Mouse (Mus musculus) forebrain, embryonic 12.5 days (tissue): ENCODE measurements around the gene Pnpla1. TPM values are rescaled to one million over a fixed set of nuclear protein-coding genes. Genes with fewer than 3 reads are reported as not detected.

Source experiments
- ATAC-seq: fragments of 200-750 bp; cut with Nextera tagmentation; 2 replicates; pipeline ENCODE4 v1.8.0; 2017; ENCODE audit warnings: moderate TSS enrichment; ENCODE audit not compliant: low FRiP score
- H3K27ac ChIP-seq: fragments of 300-500 bp; sonication (generic); 2 replicates; pipeline ENCODE4 v1.5.1; 2016; ENCODE audit warnings: mild to moderate bottlenecking
- H3K27me3 ChIP-seq: fragments of 300-500 bp; sonication (generic); 2 replicates; pipeline ENCODE4 v1.6.1; 2016; ENCODE audit warnings: mild to moderate bottlenecking
- H3K36me3 ChIP-seq: fragments of 300-500 bp; sonication (generic); replicated peaks from 2 replicates; pipeline ENCODE4 v1.6.1; 2016; ENCODE audit warnings: mild to moderate bottlenecking
- H3K4me1 ChIP-seq: fragments of 300-500 bp; sonication (generic); 2 replicates; pipeline ENCODE4 v1.6.1; 2016
- H3K4me2 ChIP-seq: fragments of 300-500 bp; sonication (generic); 2 replicates; pipeline ENCODE4 v1.6.1; 2016; ENCODE audit warnings: mild to moderate bottlenecking, moderate library complexity
- H3K4me3 ChIP-seq: fragments of 300-500 bp; sonication (generic); replicated peaks from 2 replicates; pipeline ENCODE4 v1.5.1; 2016; ENCODE audit warnings: mild to moderate bottlenecking
- H3K9ac ChIP-seq: fragments of 300-500 bp; sonication (generic); 2 replicates; pipeline ENCODE4 v1.6.1; 2016; ENCODE audit warnings: mild to moderate bottlenecking
- H3K9me3 ChIP-seq: fragments of 300-500 bp; sonication (generic); 2 replicates; pipeline ENCODE4 v1.6.1; 2016
- WGBS: fragments of 180-500 bp; shearing (Covaris S2); methylation state at CpG from one replicate; pipeline ENCODE4 v1.1.7; 2016; 5-methylcytosine and 5-hydroxymethylcytosine counted together
- polyA plus RNA-seq: library from polyadenylated mRNA; unstranded; fragments of >200 nt; fragmentation: Nextera tagmentation; extraction: Ambion mirVana; gene quantifications from 2 replicates; pipeline ENCODE4 v1.2.1, GENCODE M21; 2016

The Pnpla1 gene
- polyA plus RNA-seq, 1 experiment from 2014 or later: not detected

- 58% methylated on average over 12 of the region's 12 CpGs for WGBS
- Histone ChIP-seq H3K4me3 (no peak within 1 kb of the TSS), H3K36me3 (no peaks in the 10 kb centered on the region), H3K4me1 (no peaks in the 10 kb centered on the region), H3K27me3 (peaks cover 4% of the 10 kb centered on the region), H3K9ac (no peak within 1 kb of the TSS), H3K27ac (no peak within 1 kb of the TSS), H3K4me2 (no peak within 1 kb of the TSS), H3K9me3 (no peaks in the 10 kb centered on the region)
- no peak for ATAC-seq
Observed at GRCm38 (mm10) chr17:28915060-28915628, 56.9 kb downstream of the Pnpla1 start, which contains the start of gene 4930539E08Rik. Gene 4930539E08Rik (minus strand): TSS chr17:28915324.

GRCm38 (mm10) chr17:28916520-28916919, 58.3 kb downstream of the Pnpla1 start:
- no peak for ATAC-seq
- Histone ChIP-seq H3K36me3 (no peaks in the 10 kb centered on the region), H3K9me3 (no peaks in the 10 kb centered on the region), H3K27ac (no peak overlapping the region), H3K27me3 (no peaks in the 10 kb centered on the region), H3K4me1 (no peaks in the 10 kb centered on the region), H3K9ac (no peak overlapping the region), H3K4me2 (no peak overlapping the region), H3K4me3 (no peak overlapping the region)
- 88% methylated on average over 1 of the region's 1 CpGs for WGBS

- H3K9ac ChIP-seq: no peak overlapping the region
- peaks cover 4% of the 10 kb centered on the region; the same call in 1 of the 2 replicates for H3K27me3 ChIP-seq
- no peaks in the 10 kb centered on the region for H3K36me3 ChIP-seq
- no peak overlapping the region for H3K4me3 ChIP-seq
- 0 out of 2 replicates have a peak, but pooled peaks cover 3% of the 10 kb centered on the region for H3K4me1 ChIP-seq
- WGBS: 72% methylated on average over 8 of the region's 8 CpGs
- H3K4me2 ChIP-seq: no peak overlapping the region
- no peak for ATAC-seq
- H3K27ac ChIP-seq: no peak overlapping the region
- H3K9me3 ChIP-seq: no peaks in the 10 kb centered on the region
Observed at GRCm38 (mm10) chr17:28921086-28921485, 62.9 kb downstream of the Pnpla1 start.

- no peak overlapping the region for H3K9ac ChIP-seq
- no peak overlapping the region for H3K4me3 ChIP-seq
- H3K36me3 ChIP-seq: no peaks in the 10 kb centered on the region
- no peak overlapping the region for H3K27ac ChIP-seq
- 78% methylated on average over 6 of the region's 6 CpGs for WGBS
- H3K4me2 ChIP-seq: no peak overlapping the region
- H3K4me1 ChIP-seq: 0 out of 2 replicates have a peak, but pooled peaks cover 3% of the 10 kb centered on the region
- H3K9me3 ChIP-seq: no peaks in the 10 kb centered on the region
- peaks cover 4% of the 10 kb centered on the region; the same call in 1 of the 2 replicates for H3K27me3 ChIP-seq
- ATAC-seq: no peak
Observed at GRCm38 (mm10) chr17:28922096-28922495, 63.9 kb downstream of the Pnpla1 start.

- Histone ChIP-seq H3K27me3 (peaks cover 4% of the 10 kb centered on the region; the same call in 1 of the 2 replicates), H3K9me3 (no peaks in the 10 kb centered on the region), H3K4me2 (no peak overlapping the region), H3K36me3 (no peaks in the 10 kb centered on the region), H3K4me1 (peaks cover 4% of the 10 kb centered on the region), H3K27ac (no peak overlapping the region), H3K4me3 (no peak overlapping the region), H3K9ac (no peak overlapping the region)
- 86% methylated on average over 8 of the region's 8 CpGs for WGBS
- ATAC-seq: no peak
Observed at GRCm38 (mm10) chr17:28924957-28925595, 66.9 kb downstream of the Pnpla1 start.

GRCm38 (mm10) chr17:28926380-28926779, 68.2 kb downstream of the Pnpla1 start:
- 18% methylated on average over 13 of the region's 13 CpGs for WGBS
- Histone ChIP-seq H3K9ac (no peak overlapping the region), H3K4me2 (no peak overlapping the region), H3K4me3 (no peak overlapping the region), H3K27me3 (peaks cover 4% of the 10 kb centered on the region; the same call in 1 of the 2 replicates), H3K9me3 (no peaks in the 10 kb centered on the region), H3K36me3 (no peaks in the 10 kb centered on the region), H3K4me1 (peaks cover 13% of the 10 kb centered on the region), H3K27ac (no peak overlapping the region)
- ATAC-seq: no peak

- no peak overlapping the region for H3K27ac ChIP-seq
- no peaks in the 10 kb centered on the region for H3K36me3 ChIP-seq
- H3K9me3 ChIP-seq: no peaks in the 10 kb centered on the region
- H3K4me3 ChIP-seq: no peak overlapping the region
- peaks cover 4% of the 10 kb centered on the region; the same call in 1 of the 2 replicates for H3K27me3 ChIP-seq
- H3K4me2 ChIP-seq: no peak overlapping the region
- peaks cover 13% of the 10 kb centered on the region for H3K4me1 ChIP-seq
- no peak overlapping the region for H3K9ac ChIP-seq
- 51% methylated on average over 15 of the region's 15 CpGs for WGBS
- no peak for ATAC-seq
Observed at GRCm38 (mm10) chr17:28926866-28927635, 68.8 kb downstream of the Pnpla1 start.

- H3K27ac ChIP-seq: no peak overlapping the region
- peaks cover 4% of the 10 kb centered on the region; the same call in 1 of the 2 replicates for H3K27me3 ChIP-seq
- WGBS: 92% methylated on average over 9 of the region's 9 CpGs
- no peaks in the 10 kb centered on the region for H3K9me3 ChIP-seq
- ATAC-seq: no peak
- no peaks in the 10 kb centered on the region for H3K36me3 ChIP-seq
- H3K4me2 ChIP-seq: no peak overlapping the region
- H3K4me3 ChIP-seq: no peak overlapping the region
- no peak overlapping the region for H3K9ac ChIP-seq
- peaks cover 13% of the 10 kb centered on the region for H3K4me1 ChIP-seq
Observed at GRCm38 (mm10) chr17:28928004-28928403, 69.8 kb downstream of the Pnpla1 start.

GRCm38 (mm10) chr17:28929369-28929768, 71.2 kb downstream of the Pnpla1 start:
- no peaks in the 10 kb centered on the region for H3K36me3 ChIP-seq
- no peak overlapping the region for H3K4me2 ChIP-seq
- WGBS: 95% methylated on average over 4 of the region's 4 CpGs
- H3K27ac ChIP-seq: no peak overlapping the region
- no peak overlapping the region for H3K9ac ChIP-seq
- no peaks in the 10 kb centered on the region for H3K9me3 ChIP-seq
- H3K4me1 ChIP-seq: peaks cover 10% of the 10 kb centered on the region
- H3K27me3 ChIP-seq: peaks cover 4% of the 10 kb centered on the region; the same call in 1 of the 2 replicates
- no peak overlapping the region for H3K4me3 ChIP-seq
- no peak for ATAC-seq

- 38% methylated on average over 14 of the region's 14 CpGs for WGBS
- H3K27me3 ChIP-seq: no peaks in the 10 kb centered on the region
- ATAC-seq: peak; percentile 60; the same call in 1 of the 2 replicates
- peak overlapping the region; percentile 19 for H3K4me2 ChIP-seq
- no peak overlapping the region for H3K9ac ChIP-seq
- no peaks in the 10 kb centered on the region for H3K9me3 ChIP-seq
- peak overlapping the region; percentile 81 for H3K27ac ChIP-seq
- H3K4me3 ChIP-seq: no peak overlapping the region
- H3K4me1 ChIP-seq: peaks cover 10% of the 10 kb centered on the region
- H3K36me3 ChIP-seq: no peaks in the 10 kb centered on the region
Observed at GRCm38 (mm10) chr17:28930392-28931074, 72.3 kb downstream of the Pnpla1 start.

- Histone ChIP-seq H3K27me3 (no peaks in the 10 kb centered on the region), H3K36me3 (no peaks in the 10 kb centered on the region), H3K4me1 (peaks cover 10% of the 10 kb centered on the region), H3K27ac (0 out of 2 replicates have a peak overlapping the region, but pooled peaks have one; percentile 5), H3K4me2 (no peak overlapping the region), H3K9ac (no peak overlapping the region), H3K9me3 (no peaks in the 10 kb centered on the region), H3K4me3 (no peak overlapping the region)
- ATAC-seq: no peak
- WGBS: 94% methylated on average over 18 of the region's 18 CpGs
Observed at GRCm38 (mm10) chr17:28931436-28932211, 73.4 kb downstream of the Pnpla1 start.
